Mouse (Mus musculus) layer of hippocampus, postnatal 14 days (tissue): ENCODE results near the gene March6. TPM values are rescaled to one million over a fixed set of nuclear protein-coding genes. Genes with fewer than 3 reads are reported as not detected.
A peak's percentile ranks its signal among the peaks of the same experiment; 100 is the strongest.

ENCODE experiments used
- DNase-seq, 2 experiments: peaks; one replicate each; pipeline ENCODE4 v3.0.0; 2021 to 2022; ENCODE audit warnings: low spot score in 2 of 2, mixed read lengths in 1 of 2
- total RNA-seq, 2 experiments: library from RNA; stranded (reverse); gene quantifications; 2 replicates each; pipeline ENCODE4 v1.2.3; 2021

Gene March6
- total RNA-seq, 2 experiments from 2014 or later: 203 to 213 TPM

GRCm38 (mm10) chr15:31417796-31418685 lies 112.8 kb downstream of the March6 start:
- DNase-seq: peak in 1 of 2 experiments; percentile 33

- no peak for DNase-seq
Observed at GRCm38 (mm10) chr15:31417409-31417795, 113.5 kb downstream of the March6 start.

DNA sequence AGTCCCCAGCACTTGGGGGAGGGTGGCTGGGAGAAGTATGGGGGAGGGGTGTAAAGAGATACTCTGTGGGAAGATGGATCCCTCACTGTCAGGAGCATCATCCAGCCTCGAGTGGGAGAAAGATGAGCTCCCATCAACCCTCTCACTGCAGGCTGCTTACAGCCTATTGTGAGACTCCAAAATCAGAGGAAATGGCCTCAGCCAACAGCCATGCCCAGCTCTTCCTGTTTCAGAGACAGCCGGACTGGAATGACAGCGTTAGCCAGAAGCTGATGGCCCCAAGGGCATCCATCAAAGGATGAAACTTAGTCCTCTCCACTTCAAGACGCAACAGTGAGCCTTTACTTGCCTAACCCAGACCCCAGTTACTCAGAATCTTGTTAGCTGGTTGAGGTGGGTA lies 115.7 kb downstream of the March6 start:
- DNase-seq: no peak

DNA sequence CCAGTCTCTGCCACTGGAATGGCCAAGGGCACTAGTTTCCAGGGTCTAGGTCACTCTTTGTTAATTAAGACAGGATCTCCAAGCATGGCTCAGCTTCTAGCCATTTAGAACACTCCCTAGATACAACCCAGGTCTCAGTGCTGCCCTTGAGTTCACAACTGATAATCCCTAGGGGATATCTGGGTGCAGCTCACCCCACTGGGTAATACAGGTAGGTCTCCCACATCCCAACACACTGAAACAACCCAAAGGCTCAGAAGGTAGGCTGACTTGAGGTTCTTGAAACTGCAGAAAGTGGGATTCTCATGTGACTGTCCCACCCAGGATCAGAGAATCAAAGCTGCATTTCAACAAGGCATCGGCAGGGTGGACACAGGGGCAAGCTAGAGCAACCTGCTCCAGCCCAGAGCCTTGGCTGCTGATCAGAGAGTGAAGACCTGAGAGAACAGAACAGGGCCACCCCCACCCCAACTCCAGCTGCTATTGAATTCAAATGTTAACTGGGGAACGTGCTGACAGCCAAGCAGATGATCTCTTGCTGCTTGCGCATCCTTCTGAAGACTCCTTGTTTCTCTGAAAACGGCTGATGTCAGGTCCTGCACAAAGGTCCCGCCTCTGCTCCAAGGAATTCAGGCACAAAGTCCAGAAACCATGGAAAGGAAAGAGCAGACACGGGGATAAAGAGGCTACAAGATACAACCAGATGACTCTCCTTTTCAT lies 116.5 kb downstream of the March6 start:
- no peak for DNase-seq

- no peak for DNase-seq
Observed at GRCm38 (mm10) chr15:31413662-31414061, 117.2 kb downstream of the March6 start.

GRCm38 (mm10) chr15:31412933-31413332 lies 117.9 kb downstream of the March6 start:
- DNase-seq: no peak

DNA sequence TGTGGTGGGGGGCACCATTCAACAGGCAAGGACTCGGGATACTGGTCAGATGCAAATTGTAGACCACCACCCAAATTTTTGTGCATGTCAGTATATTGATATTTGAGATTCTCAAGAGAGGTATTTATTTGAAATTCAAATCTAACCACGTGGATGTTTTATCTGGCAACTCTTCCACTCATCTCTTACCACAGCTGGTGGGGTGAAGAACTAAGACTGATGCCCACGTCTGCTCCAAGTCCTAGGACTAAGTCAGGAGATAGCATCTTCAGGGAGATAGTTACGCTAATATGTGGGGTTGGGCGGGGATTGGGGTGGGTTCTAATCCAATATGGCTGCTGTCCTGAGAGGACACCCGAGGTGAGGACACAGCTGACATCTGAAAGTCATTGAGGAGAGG lies 118.4 kb downstream of the March6 start:
- no peak for DNase-seq

DNA sequence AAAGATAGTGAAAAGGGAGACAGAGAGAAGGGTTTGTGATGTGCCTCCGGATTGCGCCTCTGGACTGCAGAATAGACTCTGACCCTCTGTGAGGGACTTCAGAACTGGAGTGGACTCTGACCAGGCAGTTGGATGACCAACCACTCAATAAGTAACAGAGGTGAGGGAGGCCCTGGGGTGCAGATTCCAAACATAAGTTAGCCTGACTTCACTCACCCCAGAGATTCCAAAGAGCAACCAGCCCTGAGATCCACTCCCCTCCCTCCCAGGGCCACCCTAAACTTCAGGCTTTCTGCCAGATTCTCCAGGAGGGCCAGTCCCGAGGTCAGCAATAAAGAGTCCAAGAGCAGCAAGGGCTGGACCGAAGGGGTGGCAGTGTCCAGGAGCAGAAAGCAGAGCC lies 123.4 kb downstream of the March6 start:
- no peak for DNase-seq

GRCm38 (mm10) chr15:31406881-31407280 lies 124.0 kb downstream of the March6 start:
- no peak for DNase-seq

Other genes with a start within 250 kb of the March6 start
- gene Ankrd33b, start 163.3 kb downstream of the March6 start, total RNA-seq: 10 to 100 TPM; 19.2 to 23.7 TPM
- gene Ropn1l, start 77.3 kb downstream of the March6 start, total RNA-seq: 1 to 10 TPM in 1 of 2 experiments, not detected in 1; 1.3 TPM
- gene Cmbl, start 34.3 kb upstream of the March6 start, total RNA-seq: 10 to 100 TPM; 12.3 to 16.0 TPM
- gene Cct5, start 70.8 kb upstream of the March6 start, total RNA-seq: 100 to 1,000 TPM; 223 to 246 TPM
- 10 to 100 TPM; 12.9 to 13.5 TPM for gene Fam173b, start 70.8 kb upstream of the March6 start, total RNA-seq